Mouse (Mus musculus) olfactory bulb, adult 2 months (tissue): ENCODE measurements around the gene Ovol1.

ENCODE experiments used
- CTCF ChIP-seq: fragments of 200-500 bp; IDR thresholded peaks from 2 replicates; pipeline ENCODE4 v1.5.1; 2012; ENCODE audit warnings: low read depth, mild to moderate bottlenecking, low read length, moderate library complexity; ENCODE audit not compliant: insufficient read depth
- POLR2A ChIP-seq: fragments of 200-500 bp; IDR thresholded peaks from 2 replicates; pipeline ENCODE4 v1.6.1; 2012; ENCODE audit warnings: mild to moderate bottlenecking, low read depth, low read length, moderate library complexity; ENCODE audit not compliant: insufficient read depth

GRCm38 (mm10) chr19:5601752-5602541 is 41.5 kb upstream of the Ovol1 start, which contains the start of gene Rnaseh2c:
- TF ChIP-seq CTCF (no peak), POLR2A (no peak; the same call in 1 of the 2 replicates)
